Mouse (Mus musculus): ENCODE data around the gene Lhfpl5. TPM values are rescaled to one million over a fixed set of nuclear protein-coding genes. Genes with fewer than 3 reads are reported as not detected.

Gene Lhfpl5
- polyA plus RNA-seq, 1 experiment: 0.04 TPM

GRCm38 (mm10) chr17:28615332-28615731 lies 39.9 kb downstream of the Lhfpl5 start:
- no peak for TF ChIP-seq USF1 (IDR thresholded peaks at IDR 0.05; ENCODE audit: low read depth)
- TF ChIP-seq CEBPB (IDR thresholded peaks at IDR 0.05; ENCODE audit: insufficient read depth, poor library complexity, severe bottlenecking): no peak
- no peak for TF ChIP-seq TCF12 (IDR thresholded peaks at IDR 0.05; ENCODE audit: insufficient read depth, poor library complexity, severe bottlenecking)
- no peak for TF ChIP-seq MAX (IDR thresholded peaks at IDR 0.05; ENCODE audit: low read depth)
- no peak for TF ChIP-seq MYOD1 (IDR thresholded peaks at IDR 0.05; ENCODE audit: control insufficient read depth in 1 of 3, insufficient read length in 2 of 3, low read depth in 2 of 3)
- TF ChIP-seq E2F4 (IDR thresholded peaks at IDR 0.05; ENCODE audit: insufficient read depth): no peak
- no peak for TF ChIP-seq POLR2A (IDR thresholded peaks at IDR 0.05; ENCODE audit: insufficient read length, low read depth)
- TF ChIP-seq MYOG (IDR thresholded peaks at IDR 0.05; ENCODE audit: control insufficient read depth in 1 of 3, insufficient read depth in 1 of 3, insufficient read length in 2 of 3, low read depth in 2 of 3): no peak
- peaks cover 90% of the 10 kb centered on the region for H3K79me2 ChIP-seq (ENCODE audit: control insufficient read depth, insufficient read depth)
- no peak overlapping the region for H3K4me2 ChIP-seq (ENCODE audit: low read depth)
- no peak overlapping the region for H3K4me3 ChIP-seq
- no peaks in the 10 kb centered on the region for H3K36me3 ChIP-seq (ENCODE audit: control insufficient read depth, insufficient read depth)
- H3ac ChIP-seq (ENCODE audit: control insufficient read depth, insufficient read length): no peak overlapping the region
- H3K27me3 ChIP-seq (ENCODE audit: control insufficient read depth, insufficient read depth, insufficient read length): no peaks in the 10 kb centered on the region

GRCm38 (mm10) chr17:28617636-28618035 lies 42.2 kb downstream of the Lhfpl5 start:
- no peaks in the 10 kb centered on the region for H3K27me3 ChIP-seq (ENCODE audit: control insufficient read depth, insufficient read depth, insufficient read length)
- H3K4me3 ChIP-seq: no peak overlapping the region
- H3K79me2 ChIP-seq (ENCODE audit: control insufficient read depth, insufficient read depth): peaks cover 84% of the 10 kb centered on the region
- H3ac ChIP-seq (ENCODE audit: control insufficient read depth, insufficient read length): no peak overlapping the region
- H3K36me3 ChIP-seq (ENCODE audit: control insufficient read depth, insufficient read depth): no peaks in the 10 kb centered on the region
- TF ChIP-seq USF1 (IDR thresholded peaks at IDR 0.05; ENCODE audit: low read depth) (no peak), MYOD1 (IDR thresholded peaks at IDR 0.05; ENCODE audit: control insufficient read depth in 1 of 3, insufficient read length in 2 of 3, low read depth in 2 of 3) (no peak), REST (IDR thresholded peaks at IDR 0.05; ENCODE audit: insufficient read depth, insufficient read length) (no peak), MYOG (IDR thresholded peaks at IDR 0.05; ENCODE audit: control insufficient read depth in 1 of 3, insufficient read depth in 1 of 3, insufficient read length in 2 of 3, low read depth in 2 of 3) (no peak), E2F4 (IDR thresholded peaks at IDR 0.05; ENCODE audit: insufficient read depth) (no peak)
- H3K4me2 ChIP-seq (ENCODE audit: low read depth): no peak overlapping the region

- TF ChIP-seq TCF3 (IDR thresholded peaks at IDR 0.05; ENCODE audit: insufficient read length, low read depth) (no peak), SRF (IDR thresholded peaks at IDR 0.05; ENCODE audit: control insufficient read depth, insufficient read length, low read depth) (no peak), POLR2A (IDR thresholded peaks at IDR 0.05; ENCODE audit: insufficient read length, low read depth) (no peak), E2F4 (IDR thresholded peaks at IDR 0.05; ENCODE audit: insufficient read depth) (no peak), CEBPB (IDR thresholded peaks at IDR 0.05; ENCODE audit: insufficient read depth, poor library complexity, severe bottlenecking) (no peak), TCF12 (IDR thresholded peaks at IDR 0.05; ENCODE audit: insufficient read depth, poor library complexity, severe bottlenecking) (no peak), MYOD1 (IDR thresholded peaks at IDR 0.05; ENCODE audit: control insufficient read depth in 1 of 3, insufficient read length in 2 of 3, low read depth in 2 of 3) (no peak), MAX (IDR thresholded peaks at IDR 0.05; ENCODE audit: low read depth) (no peak), POLR2AphosphoS2 (IDR thresholded peaks at IDR 0.05; ENCODE audit: insufficient read length, low read depth) (no peak), USF1 (IDR thresholded peaks at IDR 0.05; ENCODE audit: low read depth) (no peak), MYOG (IDR thresholded peaks at IDR 0.05; ENCODE audit: control insufficient read depth in 1 of 3, insufficient read depth in 1 of 3, insufficient read length in 2 of 3, low read depth in 2 of 3) (no peak)
- H3K36me3 ChIP-seq (ENCODE audit: control insufficient read depth, insufficient read depth): no peaks in the 10 kb centered on the region
- no peak overlapping the region for H3ac ChIP-seq (ENCODE audit: control insufficient read depth, insufficient read length)
- H3K27me3 ChIP-seq (ENCODE audit: control insufficient read depth, insufficient read depth, insufficient read length): no peaks in the 10 kb centered on the region
- peaks cover 79% of the 10 kb centered on the region for H3K79me2 ChIP-seq (ENCODE audit: control insufficient read depth, insufficient read depth)
- H3K4me3 ChIP-seq: no peak overlapping the region
- no peak overlapping the region for H3K4me2 ChIP-seq (ENCODE audit: low read depth)
Measured at GRCm38 (mm10) chr17:28618124-28618523, 42.7 kb downstream of the Lhfpl5 start.

GRCm38 (mm10) chr17:28618775-28619174 lies 43.3 kb downstream of the Lhfpl5 start:
- no peak overlapping the region for H3ac ChIP-seq (ENCODE audit: control insufficient read depth, insufficient read length)
- no peaks in the 10 kb centered on the region for H3K27me3 ChIP-seq (ENCODE audit: control insufficient read depth, insufficient read depth, insufficient read length)
- no peaks in the 10 kb centered on the region for H3K36me3 ChIP-seq (ENCODE audit: control insufficient read depth, insufficient read depth)
- H3K79me2 ChIP-seq (ENCODE audit: control insufficient read depth, insufficient read depth): peaks cover 73% of the 10 kb centered on the region
- TF ChIP-seq MAX (IDR thresholded peaks at IDR 0.05; ENCODE audit: low read depth) (no peak), TCF3 (IDR thresholded peaks at IDR 0.05; ENCODE audit: insufficient read length, low read depth) (no peak), CEBPB (IDR thresholded peaks at IDR 0.05; ENCODE audit: insufficient read depth, poor library complexity, severe bottlenecking) (no peak), SRF (IDR thresholded peaks at IDR 0.05; ENCODE audit: control insufficient read depth, insufficient read length, low read depth) (no peak), USF1 (IDR thresholded peaks at IDR 0.05; ENCODE audit: low read depth) (no peak), E2F4 (IDR thresholded peaks at IDR 0.05; ENCODE audit: insufficient read depth) (no peak), POLR2A (IDR thresholded peaks at IDR 0.05; ENCODE audit: insufficient read length, low read depth) (no peak), MYOG (IDR thresholded peaks at IDR 0.05; ENCODE audit: control insufficient read depth in 1 of 3, insufficient read depth in 1 of 3, insufficient read length in 2 of 3, low read depth in 2 of 3) (no peak)
- no peak overlapping the region for H3K4me3 ChIP-seq
- no peak overlapping the region for H3K4me2 ChIP-seq (ENCODE audit: low read depth)

GRCm38 (mm10) chr17:28621381-28622299 lies 46.2 kb downstream of the Lhfpl5 start:
- Histone ChIP-seq H3K27me3 (ENCODE audit: control insufficient read depth, insufficient read depth, insufficient read length) (no peaks in the 10 kb centered on the region), H3K79me2 (ENCODE audit: control insufficient read depth, insufficient read depth) (peaks cover 53% of the 10 kb centered on the region), H3ac (ENCODE audit: control insufficient read depth, insufficient read length) (peak overlapping the region; percentile 84), H3K4me2 (ENCODE audit: low read depth) (peak overlapping the region; percentile 82), H3K4me3 (peak overlapping the region; percentile 56), H3K36me3 (ENCODE audit: control insufficient read depth, insufficient read depth) (no peaks in the 10 kb centered on the region)
- TF ChIP-seq MYOD1 (IDR thresholded peaks at IDR 0.05; ENCODE audit: control insufficient read depth in 1 of 3, insufficient read length in 2 of 3, low read depth in 2 of 3) (no peak), E2F4 (IDR thresholded peaks at IDR 0.05; ENCODE audit: insufficient read depth) (no peak), REST (IDR thresholded peaks at IDR 0.05; ENCODE audit: insufficient read depth, insufficient read length) (no peak), SRF (IDR thresholded peaks at IDR 0.05; ENCODE audit: control insufficient read depth, insufficient read length, low read depth) (no peak), MYOG (IDR thresholded peaks at IDR 0.05; ENCODE audit: control insufficient read depth in 1 of 3, insufficient read depth in 1 of 3, insufficient read length in 2 of 3, low read depth in 2 of 3) (peak in 1 of 3 experiments; percentile 4), POLR2A (IDR thresholded peaks at IDR 0.05; ENCODE audit: insufficient read length, low read depth) (peak; percentile 23), USF1 (IDR thresholded peaks at IDR 0.05; ENCODE audit: low read depth) (no peak), TCF12 (IDR thresholded peaks at IDR 0.05; ENCODE audit: insufficient read depth, poor library complexity, severe bottlenecking) (no peak), TCF3 (IDR thresholded peaks at IDR 0.05; ENCODE audit: insufficient read length, low read depth) (no peak), CEBPB (IDR thresholded peaks at IDR 0.05; ENCODE audit: insufficient read depth, poor library complexity, severe bottlenecking) (no peak), MAX (IDR thresholded peaks at IDR 0.05; ENCODE audit: low read depth) (no peak), POLR2AphosphoS2 (IDR thresholded peaks at IDR 0.05; ENCODE audit: insufficient read length, low read depth) (no peak)

All from myocyte (in vitro differentiated cells).